Mouse (Mus musculus) gastrocnemius, postnatal 25 days (tissue): ENCODE measurements at regions not wholly inside any gene's neighbourhood (a gene's known extent, or its start where the extent isn't known, plus 50 kb on each side); places are given as distances from the start of the nearest gene placed in this dataset.

Experiments
- DNase-seq: peaks from one replicate; pipeline ENCODE4 v3.0.0; 2022

DNA sequence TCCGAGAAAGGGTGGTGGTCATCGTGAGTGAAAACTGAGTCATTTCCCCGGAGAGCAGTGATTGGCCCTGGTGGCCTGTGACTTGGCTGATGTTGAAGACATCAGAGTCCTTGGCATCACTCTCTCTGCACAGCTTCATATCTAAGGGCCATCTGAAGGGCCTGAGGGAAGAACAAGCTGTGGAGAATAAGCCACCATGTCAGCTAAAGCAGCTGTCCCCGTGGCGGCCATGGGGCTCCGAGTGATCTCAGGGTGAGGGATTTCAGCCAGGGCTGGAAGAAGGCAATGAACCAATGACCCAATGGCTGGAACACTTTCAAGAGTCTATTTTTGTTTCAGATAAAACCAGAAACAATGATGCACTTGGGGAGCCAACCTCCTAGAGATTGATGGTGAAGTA, 62.2 kb downstream of the Ttc32 start:
- peak; percentile 56 for DNase-seq

DNA sequence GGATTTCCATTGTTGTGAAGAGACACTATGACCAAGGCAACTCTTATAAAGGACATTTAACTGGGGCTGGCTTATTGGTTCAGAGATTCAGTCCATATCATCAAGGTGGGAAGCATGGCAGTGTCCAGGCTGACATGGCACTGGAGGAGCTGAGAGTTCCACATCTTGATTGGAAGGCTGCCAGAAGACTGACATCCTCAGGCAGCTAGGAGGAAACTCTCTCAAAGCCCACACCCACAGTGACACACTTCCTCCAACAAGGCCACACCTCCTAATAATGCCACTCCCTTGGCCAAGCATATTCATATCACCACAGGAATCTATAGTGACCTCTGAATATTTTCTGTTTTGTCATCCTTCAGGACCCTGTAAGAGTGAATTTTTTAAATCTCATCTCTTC, 65.3 kb downstream of the Ttc32 start:
- no peak for DNase-seq

DNA sequence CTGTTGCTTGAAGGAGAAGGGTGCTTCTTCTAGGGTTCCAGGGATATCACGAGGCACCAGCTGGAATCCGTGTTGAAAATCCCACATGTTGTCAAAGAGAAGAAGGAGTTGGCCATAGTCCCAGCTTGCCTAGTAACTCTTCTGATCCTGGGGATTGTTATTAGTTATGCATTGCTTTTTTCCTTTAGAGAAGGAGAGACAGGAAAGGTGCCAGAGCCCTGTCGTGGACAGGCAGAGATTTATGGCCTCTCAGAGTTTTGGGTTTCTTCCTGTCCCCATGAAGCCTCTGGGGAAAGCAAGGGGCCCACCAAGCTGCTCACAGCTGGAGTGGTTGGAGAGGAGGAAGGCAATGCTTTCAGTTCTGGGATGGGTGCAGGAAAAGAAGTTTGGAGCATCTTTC, 76.6 kb downstream of the Ttc32 start:
- DNase-seq = peak; percentile 23

DNA sequence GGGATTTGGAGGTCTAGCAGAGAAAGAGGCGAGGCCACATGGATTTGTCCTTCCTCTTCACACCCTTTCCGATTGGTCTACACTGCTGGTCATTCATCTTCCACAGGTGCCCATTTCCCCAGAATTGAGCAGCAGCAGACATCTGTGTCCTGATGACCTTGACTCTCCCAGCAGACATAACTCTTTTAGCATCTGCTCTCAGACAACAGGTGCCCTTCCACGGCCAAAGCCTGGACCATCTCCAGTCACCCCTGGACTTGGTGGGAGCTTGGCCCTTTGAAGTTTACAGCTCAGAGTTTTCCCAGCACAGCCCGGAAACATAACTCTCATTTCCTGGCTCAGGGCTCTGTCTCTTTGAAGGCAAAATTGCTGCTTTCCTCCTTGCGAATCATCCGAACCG, 80.0 kb downstream of the Ttc32 start:
- no peak for DNase-seq

DNA sequence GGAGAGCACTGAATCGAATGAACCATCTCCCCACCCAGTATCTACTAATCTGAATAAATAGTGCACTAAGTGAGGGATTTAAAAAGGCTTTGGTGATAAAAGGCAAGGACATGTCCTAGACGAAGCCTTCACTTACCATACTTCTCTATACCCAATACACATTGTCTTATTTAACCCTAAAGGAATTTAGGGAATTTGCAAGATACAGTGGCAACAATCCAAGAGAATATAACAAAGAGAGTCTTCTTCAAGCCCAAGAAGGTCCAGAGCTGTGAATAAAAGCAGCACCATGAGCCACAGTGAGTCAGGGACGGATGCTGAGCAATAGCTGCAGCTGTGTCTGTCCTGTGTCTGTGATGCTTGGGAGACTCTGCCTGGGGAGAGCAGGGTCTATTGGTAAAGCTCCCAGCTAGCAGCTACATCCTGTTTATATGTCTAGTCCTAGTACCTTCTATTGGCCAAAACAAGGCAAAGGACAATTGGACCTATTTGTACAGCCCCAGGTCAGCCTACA, 82.4 kb downstream of the Ttc32 start:
- DNase-seq = no peak

DNA sequence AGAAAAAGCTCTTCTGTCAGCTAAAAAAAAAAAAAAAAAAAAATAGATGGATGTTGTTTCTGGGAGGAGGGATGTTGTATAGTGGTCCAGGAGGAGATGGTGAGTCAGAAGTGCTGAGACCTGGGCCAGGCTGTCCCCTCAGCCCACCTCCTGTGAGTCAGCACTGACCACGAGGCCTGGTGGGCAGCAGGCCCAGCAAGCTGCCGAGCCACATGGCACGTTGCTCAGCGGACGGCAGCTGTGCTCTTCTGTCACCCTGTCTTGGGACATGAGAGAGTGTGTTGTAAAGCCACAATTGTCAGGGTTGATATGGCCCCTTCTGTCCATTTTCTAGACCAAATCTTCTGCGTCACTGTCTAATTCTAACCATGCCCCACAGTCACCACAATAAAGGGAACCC, 83.9 kb downstream of the Ttc32 start:
- peak; percentile 86 for DNase-seq

DNA sequence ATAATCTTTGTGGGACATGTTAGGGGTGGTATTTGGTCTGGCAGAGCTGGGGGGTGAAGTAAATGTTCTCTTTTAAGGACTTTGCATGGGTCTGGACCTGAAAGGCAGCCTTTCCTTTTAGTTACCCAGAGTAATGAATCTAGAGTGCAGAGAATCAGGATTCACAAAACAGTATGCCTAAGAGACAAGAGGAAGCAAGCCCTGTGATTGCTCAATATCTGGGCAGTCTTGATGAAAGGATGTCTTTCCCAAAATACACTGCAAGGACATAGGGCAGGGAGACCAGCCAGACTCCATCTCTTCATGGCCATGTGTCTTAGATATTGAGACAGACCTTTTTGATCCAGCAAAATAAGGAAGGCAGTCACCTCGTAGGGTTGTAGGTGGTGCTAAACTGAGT, 84.3 kb downstream of the Ttc32 start:
- DNase-seq = peak; percentile 46

DNA sequence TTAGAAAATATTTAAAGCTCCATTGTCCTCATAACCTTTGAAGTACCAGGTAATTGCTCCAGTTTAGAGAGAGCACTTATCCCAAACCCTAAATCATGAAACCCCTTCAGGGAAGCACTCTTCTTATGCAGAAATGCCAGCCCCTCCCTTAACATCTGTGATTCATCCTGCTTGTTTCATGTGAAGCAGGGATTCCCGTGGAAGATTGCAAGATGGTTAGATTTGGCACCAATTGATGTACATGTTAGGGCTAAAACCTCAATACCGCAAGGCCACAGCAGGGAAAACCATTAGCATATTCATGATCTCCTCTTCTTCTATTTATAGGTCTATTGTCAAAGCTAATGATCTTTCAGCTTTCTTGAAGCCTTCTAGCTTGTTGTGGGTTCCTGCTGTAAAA, 88.8 kb downstream of the Ttc32 start:
- no peak for DNase-seq

DNA sequence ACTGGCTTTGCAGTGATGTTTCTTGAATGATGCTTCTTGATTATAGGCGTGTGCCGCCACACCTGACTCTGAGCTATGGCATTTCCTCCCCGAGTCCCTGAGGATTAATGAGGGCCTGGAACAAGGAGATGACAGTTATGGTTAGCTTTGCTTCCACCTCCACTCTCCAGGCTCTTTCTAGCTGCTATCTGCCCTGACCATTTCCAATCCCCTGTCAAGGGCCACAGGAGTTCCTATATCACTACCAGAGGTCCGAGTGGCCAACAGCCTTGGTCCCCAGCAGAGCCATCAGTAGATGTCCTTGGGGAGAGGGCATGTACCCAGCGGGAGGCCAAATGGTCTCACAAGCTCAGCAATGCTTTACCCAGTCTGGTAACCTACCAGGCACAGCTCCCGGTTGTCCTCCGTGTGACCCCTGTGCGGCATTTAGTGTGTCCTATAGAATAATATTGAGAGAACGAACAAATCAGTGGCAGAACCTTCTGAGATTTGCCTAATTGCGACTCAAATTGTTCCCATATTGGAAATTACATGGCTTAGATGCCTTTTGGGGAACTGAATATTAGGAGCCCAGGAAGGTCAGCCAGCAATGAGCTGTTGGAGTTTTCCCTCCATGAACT, 98.2 kb downstream of the Ttc32 start:
- DNase-seq = no peak

DNA sequence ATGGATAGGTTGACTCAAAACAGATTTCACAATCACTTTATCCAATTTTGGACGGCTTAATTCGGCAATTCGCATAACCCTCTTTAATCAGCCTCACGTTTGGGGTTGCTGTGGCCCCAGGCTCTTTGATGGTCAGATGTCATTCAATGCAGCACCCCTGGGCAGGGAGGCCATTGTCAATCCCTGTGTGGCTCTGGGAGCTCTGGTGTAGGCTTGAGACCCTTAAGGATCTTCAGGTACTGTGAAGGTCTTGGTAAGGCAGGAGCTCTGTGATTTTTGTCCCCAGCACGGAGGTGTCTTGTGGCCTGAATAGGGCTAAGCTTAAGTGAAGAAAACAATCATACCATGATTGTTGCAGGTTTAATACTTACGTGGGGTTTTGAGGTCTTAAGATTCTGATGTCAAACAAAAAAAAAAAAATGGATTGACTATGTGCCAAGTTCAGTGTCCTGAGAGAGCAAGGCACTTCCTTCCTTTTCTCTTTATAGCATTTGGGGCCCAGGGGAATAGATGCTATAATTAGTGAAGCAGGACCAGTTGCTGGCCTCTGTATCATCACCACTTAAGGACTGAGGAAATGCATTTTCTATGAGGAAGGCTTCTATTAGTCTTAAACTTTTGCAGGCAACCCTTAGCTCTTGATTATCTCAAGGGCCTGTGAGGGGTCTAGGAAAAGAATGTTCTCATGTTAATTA, 98.9 kb downstream of the Ttc32 start:
- DNase-seq = no peak

DNA sequence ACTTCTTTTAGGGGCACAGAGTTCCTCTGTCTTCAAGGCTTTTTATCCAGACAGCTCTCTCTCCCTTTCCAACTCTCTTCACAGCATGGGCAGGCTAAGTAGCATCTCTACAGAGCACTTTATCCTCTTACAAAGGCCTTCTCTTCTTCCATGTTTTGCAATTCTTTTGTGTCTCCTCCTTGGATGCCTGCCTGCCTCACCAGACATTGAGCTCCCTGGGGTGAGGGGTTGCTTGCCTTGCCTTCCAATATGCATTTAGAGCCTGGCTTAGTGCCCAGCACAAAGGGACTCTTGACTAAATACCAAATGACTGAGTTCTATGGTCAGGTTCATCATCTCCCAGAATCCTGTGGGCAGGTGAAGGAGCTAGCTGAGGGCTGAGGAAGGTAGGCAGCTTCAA, 102.8 kb downstream of the Ttc32 start:
- no peak for DNase-seq

DNA sequence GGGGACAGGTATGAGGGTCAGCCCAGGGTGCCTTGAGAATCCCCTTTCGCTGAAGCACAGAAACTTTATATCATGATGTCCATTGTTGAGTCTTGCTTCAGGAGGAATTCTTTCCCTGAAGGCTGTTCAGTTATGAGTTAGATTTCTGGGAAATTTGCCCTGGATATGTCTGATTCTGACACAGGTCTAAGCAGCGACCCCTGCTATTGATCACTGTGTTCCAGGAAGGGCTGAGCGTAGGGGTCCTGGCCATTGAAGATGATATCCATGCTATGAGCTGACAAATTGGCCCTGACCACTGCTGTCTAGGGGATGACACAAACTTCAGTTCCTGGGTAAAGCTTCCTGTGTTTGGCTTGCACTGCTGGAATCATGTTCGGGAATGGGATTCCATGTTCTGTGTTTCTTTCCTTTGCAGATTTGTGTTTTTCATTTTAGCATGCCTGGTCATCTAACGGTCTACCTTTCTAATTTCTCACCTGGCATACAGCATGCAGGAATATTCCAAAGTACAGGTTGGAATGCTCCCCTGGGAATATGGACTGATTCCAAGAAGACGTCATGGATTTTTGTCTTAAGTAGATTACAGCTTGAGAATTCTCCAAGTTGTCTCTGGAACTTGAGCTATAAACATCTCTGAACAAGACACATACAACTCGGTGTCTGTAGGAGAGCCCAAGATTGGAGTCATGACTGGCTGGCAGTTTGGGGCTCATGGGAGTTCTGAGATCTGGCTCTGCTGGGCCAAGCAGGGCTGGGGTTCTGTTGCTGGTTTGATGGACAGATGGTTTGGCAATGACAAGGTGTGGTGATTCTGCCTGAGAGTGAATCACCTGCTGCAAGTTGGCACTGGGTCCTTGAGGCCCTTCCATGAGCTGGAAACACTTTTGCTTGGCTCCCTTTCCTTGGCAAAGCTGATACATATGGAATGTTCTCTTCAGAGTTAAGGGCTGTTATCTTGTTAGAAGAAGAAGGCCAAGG, 104.4 kb downstream of the Ttc32 start:
- DNase-seq = no peak

DNA sequence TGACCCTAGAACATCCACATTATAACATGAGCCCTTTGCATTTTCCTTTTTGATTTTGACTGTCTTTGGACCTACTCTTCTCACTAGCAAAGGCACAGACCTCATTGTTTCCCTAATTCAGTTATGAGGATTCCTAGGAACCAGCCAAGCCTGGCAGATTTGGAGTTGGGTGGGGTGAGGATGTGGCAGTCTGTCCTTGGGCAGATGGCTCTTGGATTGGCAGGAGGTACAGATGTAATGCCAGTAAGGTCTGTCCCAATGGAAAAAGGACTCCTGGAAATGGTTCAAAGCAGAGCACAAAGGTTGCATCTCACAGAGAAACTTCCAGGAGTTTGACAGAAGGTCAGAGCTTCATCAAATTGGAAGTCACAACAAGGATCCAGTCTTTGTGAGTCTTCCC, 121.2 kb downstream of the Ttc32 start:
- DNase-seq = no peak

DNA sequence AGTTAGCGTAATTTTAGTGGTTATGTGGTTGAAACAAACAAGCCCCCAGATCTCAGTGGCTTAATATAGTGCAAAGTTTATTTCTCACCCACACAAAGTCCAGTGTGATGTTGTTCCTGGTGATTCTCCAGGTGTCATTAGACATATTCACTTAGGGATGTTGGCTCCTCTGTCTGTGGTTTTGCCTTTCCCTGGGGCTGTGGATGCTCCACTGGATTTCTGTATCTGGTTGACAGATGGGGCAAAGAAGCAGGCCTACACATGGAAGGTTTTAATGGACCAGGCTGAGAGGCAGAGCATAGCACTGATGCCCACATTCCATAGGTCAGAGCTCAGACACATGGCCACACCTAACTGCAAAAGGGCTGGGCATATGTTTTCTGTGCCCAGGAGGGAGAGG, 121.6 kb downstream of the Ttc32 start:
- no peak for DNase-seq

DNA sequence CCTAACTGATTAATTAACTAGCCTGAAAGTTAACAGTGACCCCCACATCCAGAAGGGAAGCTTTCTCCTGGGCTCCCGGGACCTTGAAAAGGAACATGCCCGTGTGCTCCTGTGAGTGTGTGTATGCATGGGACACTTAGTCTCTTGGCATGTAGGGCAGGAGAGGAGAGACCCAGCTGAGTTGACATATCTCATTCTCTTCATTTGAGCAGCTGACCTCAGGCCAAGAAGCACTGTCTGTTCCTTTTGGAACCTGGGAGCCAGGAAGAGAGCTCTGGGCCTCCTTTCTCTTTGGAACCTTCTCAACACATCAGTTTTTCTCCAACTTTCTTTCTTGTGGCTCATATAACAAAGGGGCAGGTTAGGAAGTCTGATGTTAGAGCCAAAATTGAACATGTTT, 124.7 kb downstream of the Ttc32 start:
- DNase-seq = no peak

DNA sequence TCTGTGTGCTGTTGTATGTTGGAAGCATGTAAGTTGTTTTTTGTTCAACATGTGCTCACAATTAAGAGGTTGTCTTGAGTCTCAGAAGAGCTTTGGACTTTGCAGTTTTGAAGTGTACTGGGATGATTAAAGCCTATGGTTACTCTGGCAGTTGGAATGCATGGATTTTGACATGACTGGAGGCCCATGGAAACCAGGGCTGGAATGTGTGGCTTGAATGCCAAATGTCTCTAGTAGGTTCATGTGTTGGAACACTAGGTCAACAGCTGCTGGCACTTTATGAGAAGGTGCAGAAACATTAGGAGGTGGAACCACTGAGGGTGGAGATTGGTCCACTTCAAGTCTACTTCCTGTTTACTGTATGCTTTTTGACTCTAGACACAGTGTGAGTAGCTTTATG, 127.0 kb downstream of the Ttc32 start:
- DNase-seq = no peak

DNA sequence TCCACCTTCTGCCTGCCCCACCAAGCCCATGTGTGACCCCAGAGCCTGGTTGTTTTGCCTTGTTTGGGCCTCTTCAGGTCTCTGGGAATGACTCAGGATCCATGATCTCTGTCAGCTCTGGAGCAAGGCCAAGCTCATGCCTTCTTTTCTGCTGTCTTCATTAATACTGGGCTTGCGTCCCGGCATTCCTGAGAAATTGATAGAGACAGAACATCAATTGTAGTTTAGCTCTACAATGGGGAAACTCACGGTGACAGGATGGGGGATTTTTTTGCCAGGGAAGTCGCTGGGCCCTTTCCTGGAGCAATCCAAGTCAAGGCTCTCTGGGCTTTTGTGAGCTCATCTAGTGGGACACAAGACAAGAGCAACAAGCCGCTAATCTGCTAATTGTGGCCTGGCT, 129.0 kb downstream of the Ttc32 start:
- DNase-seq = no peak

DNA sequence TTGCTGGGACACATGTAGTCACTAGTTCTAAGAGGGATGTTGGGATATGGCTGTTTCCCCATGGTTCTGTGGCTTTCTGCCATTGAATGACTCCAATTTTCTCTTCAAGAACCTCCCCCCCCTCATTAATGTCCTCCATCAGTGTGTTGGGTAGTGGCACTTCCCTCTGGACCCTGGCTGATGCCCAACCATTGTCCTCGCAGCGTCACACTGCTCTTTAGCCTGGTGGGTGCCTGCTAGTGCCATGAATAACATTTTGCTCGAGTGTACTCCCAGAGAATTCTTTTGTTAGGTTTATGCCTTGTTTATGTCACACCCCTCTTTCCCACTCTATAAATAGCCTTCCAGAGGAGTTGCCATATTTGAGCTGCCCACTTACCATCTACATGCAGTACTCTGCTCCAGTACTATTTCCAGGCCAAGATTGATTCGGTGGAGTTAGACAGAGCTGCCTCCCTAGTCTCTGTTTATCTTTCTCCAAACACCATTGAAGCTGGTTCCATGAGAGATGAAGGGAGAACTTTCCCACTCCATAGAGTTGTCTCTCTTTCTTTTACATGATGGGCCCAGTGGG, 135.7 kb downstream of the Ttc32 start:
- DNase-seq = no peak

DNA sequence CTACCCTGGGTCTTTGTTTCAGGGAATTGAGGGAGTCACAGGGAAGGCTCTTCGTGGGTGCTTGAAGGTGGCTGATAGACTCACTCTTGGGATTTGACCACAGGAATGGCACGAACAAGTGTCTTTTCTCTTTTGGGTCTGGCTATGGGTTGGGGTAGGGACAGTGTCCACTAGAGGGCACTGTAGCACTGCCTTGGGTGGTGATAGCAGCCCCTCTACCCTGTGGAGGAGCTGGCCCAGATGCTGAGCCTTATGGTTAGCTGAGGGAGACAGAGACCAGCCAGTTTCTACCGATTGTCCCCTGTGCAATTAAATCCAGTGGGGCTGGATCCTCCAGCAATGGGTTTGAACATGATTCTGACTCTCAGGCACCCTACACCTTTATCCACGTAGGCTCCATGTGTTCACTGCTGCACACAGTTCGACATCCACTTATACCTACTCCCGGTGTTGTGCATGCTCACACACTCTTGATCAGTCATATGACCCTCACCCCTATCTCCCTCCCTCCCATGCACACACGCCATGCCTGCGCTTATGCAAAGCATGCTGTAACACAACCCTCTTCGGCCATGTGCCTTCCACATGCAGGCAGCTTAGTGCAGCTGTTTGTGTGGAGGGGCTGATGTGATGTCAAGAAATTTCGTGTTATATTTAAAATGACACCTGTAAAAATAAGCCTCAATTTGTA, 136.6 kb downstream of the Ttc32 start:
- DNase-seq = no peak

DNA sequence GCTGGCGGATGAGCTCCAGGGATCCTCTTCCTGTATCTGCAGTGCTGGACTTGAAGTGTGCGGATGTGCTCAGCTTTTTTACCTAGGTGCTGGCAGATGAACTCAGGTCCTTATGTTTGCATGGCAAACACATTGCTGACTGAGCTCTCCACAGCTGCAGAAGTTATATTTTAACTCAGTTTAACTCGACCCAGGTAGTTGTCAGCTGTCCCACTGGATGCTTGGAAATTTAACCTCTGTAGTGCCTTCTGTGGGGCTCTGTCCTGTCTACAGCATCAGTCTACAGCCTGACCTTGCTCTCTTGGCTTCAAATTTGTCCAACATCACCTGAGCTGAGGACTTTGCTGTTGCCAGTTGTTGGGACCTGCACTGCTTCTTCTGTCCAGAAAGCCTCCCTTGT, 139.2 kb downstream of the Ttc32 start:
- no peak for DNase-seq

DNA sequence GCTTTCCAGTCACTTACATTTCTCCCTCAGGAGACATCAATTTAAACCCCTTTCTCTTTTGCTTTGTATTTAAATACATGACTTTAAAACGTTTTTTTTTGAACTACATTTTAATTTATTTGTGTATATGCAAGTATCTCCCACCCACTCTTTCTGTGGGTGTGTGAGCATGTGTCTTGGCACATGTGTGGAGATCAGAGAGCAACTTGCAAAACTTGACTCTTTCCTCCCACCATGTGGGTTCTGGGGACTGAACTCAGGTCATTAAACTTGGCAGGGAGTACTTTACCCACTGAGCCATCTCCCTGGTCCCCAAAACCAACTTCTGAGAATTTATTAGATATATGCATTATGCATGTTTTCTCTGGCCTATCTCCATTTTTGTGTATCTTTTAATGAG, 143.9 kb downstream of the Ttc32 start:
- no peak for DNase-seq

DNA sequence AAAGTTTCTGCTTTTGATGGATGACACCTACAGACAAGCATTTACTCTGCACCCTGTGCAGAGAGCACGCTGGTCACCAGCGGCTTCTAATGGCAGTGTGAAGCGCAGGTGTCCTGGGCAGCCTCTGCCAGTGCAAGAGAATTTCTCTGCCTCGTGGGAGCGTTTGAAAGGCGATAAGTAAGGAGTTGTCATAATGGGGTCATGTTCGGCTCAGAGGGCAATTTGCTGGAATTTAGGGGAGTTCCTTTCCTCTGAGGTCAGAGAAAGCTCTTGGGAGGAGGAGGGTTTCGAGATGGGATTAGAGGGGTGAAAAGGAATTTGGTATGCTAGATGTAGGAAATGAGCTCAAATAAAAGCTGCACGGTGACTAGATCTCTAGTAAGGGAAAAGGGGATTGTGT, 144.5 kb downstream of the Ttc32 start:
- no peak for DNase-seq
